Mouse (Mus musculus): ENCODE measurements at regions not wholly inside any gene's neighbourhood (a gene's known extent, or its start where the extent isn't known, plus 50 kb on each side); places are given as distances from the start of the nearest gene placed in this dataset.

- Histone ChIP-seq H3K36me3 (ENCODE audit: control insufficient read depth, insufficient read depth) (no peaks in the 10 kb centered on the region), H3ac (ENCODE audit: control insufficient read depth, insufficient read length) (no peak overlapping the region), H3K27me3 (ENCODE audit: control insufficient read depth, insufficient read depth, insufficient read length) (no peaks in the 10 kb centered on the region)
Measured at GRCm38 (mm10) chr15:36396791-36397190, 610.8 kb downstream of the Zfp706 start.

GRCm38 (mm10) chr15:36396245-36396644 lies 611.3 kb downstream of the Zfp706 start:
- Histone ChIP-seq H3K27me3 (ENCODE audit: control insufficient read depth, insufficient read depth, insufficient read length) (no peaks in the 10 kb centered on the region), H3K4me3 (no peak overlapping the region), H3K79me2 (ENCODE audit: control insufficient read depth, insufficient read depth) (no peaks in the 10 kb centered on the region), H3ac (ENCODE audit: control insufficient read depth, insufficient read length) (no peak overlapping the region), H3K4me2 (ENCODE audit: low read depth) (no peak overlapping the region), H3K36me3 (ENCODE audit: control insufficient read depth, insufficient read depth) (no peaks in the 10 kb centered on the region)
- no peak for TF ChIP-seq SRF (IDR thresholded peaks at IDR 0.05; ENCODE audit: control insufficient read depth, insufficient read length, low read depth)
- no peak for TF ChIP-seq TCF12 (IDR thresholded peaks at IDR 0.05; ENCODE audit: insufficient read depth, poor library complexity, severe bottlenecking)
- no peak for TF ChIP-seq E2F4 (IDR thresholded peaks at IDR 0.05; ENCODE audit: insufficient read depth)
- no peak for TF ChIP-seq CEBPB (IDR thresholded peaks at IDR 0.05; ENCODE audit: insufficient read depth, poor library complexity, severe bottlenecking)
- TF ChIP-seq REST (IDR thresholded peaks at IDR 0.05; ENCODE audit: insufficient read depth, insufficient read length) = no peak
- TF ChIP-seq USF1 (IDR thresholded peaks at IDR 0.05; ENCODE audit: low read depth) = no peak
- TF ChIP-seq MAX (IDR thresholded peaks at IDR 0.05; ENCODE audit: low read depth) = no peak
- TF ChIP-seq MYOD1 (IDR thresholded peaks at IDR 0.05; ENCODE audit: control insufficient read depth in 1 of 3, insufficient read length in 2 of 3, low read depth in 2 of 3) = no peak

More at GRCm38 (mm10) chr15:36396791-36397190, 610.8 kb downstream of the Zfp706 start:
- Histone ChIP-seq H3K4me3 (no peak overlapping the region), H3K4me2 (ENCODE audit: low read depth) (no peak overlapping the region), H3K79me2 (ENCODE audit: control insufficient read depth, insufficient read depth) (no peaks in the 10 kb centered on the region)
- TF ChIP-seq USF1 (IDR thresholded peaks at IDR 0.05; ENCODE audit: low read depth) (no peak), MAX (IDR thresholded peaks at IDR 0.05; ENCODE audit: low read depth) (no peak), MYOG (IDR thresholded peaks at IDR 0.05; ENCODE audit: control insufficient read depth in 1 of 3, insufficient read depth in 1 of 3, insufficient read length in 2 of 3, low read depth in 2 of 3) (no peak), TCF12 (IDR thresholded peaks at IDR 0.05; ENCODE audit: insufficient read depth, poor library complexity, severe bottlenecking) (no peak), E2F4 (IDR thresholded peaks at IDR 0.05; ENCODE audit: insufficient read depth) (no peak), TCF3 (IDR thresholded peaks at IDR 0.05; ENCODE audit: insufficient read length, low read depth) (no peak), POLR2A (IDR thresholded peaks at IDR 0.05; ENCODE audit: insufficient read length, low read depth) (no peak), POLR2AphosphoS2 (IDR thresholded peaks at IDR 0.05; ENCODE audit: insufficient read length, low read depth) (no peak), REST (IDR thresholded peaks at IDR 0.05; ENCODE audit: insufficient read depth, insufficient read length) (no peak), CEBPB (IDR thresholded peaks at IDR 0.05; ENCODE audit: insufficient read depth, poor library complexity, severe bottlenecking) (no peak), SRF (IDR thresholded peaks at IDR 0.05; ENCODE audit: control insufficient read depth, insufficient read length, low read depth) (no peak)

DNA sequence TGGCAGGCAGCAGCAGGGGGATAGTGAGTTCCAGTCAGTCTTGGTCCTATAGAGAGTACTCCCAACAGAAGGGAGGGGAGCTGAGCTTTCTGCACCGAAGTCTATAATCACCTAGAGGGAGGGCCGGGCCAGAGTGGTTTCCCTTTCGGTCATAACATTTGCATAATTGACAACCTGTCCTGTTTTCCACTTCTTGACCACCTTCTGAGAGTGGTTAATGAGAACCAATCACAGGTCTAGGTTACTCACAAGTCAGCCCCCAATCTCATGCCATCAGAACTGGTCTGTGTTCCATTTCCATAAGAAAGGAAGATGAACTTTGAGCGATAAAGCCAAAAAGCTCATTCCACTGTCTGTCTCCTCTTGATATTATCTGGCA lies 611.9 kb downstream of the Zfp706 start:
- TF ChIP-seq SRF (IDR thresholded peaks at IDR 0.05; ENCODE audit: control insufficient read depth, insufficient read length, low read depth) (no peak), MAX (IDR thresholded peaks at IDR 0.05; ENCODE audit: low read depth) (no peak), TCF12 (IDR thresholded peaks at IDR 0.05; ENCODE audit: insufficient read depth, poor library complexity, severe bottlenecking) (no peak), CEBPB (IDR thresholded peaks at IDR 0.05; ENCODE audit: insufficient read depth, poor library complexity, severe bottlenecking) (no peak), POLR2AphosphoS2 (IDR thresholded peaks at IDR 0.05; ENCODE audit: insufficient read length, low read depth) (no peak), MYOD1 (IDR thresholded peaks at IDR 0.05; ENCODE audit: control insufficient read depth in 1 of 3, insufficient read length in 2 of 3, low read depth in 2 of 3) (no peak), POLR2A (IDR thresholded peaks at IDR 0.05; ENCODE audit: insufficient read length, low read depth) (no peak), REST (IDR thresholded peaks at IDR 0.05; ENCODE audit: insufficient read depth, insufficient read length) (no peak), TCF3 (IDR thresholded peaks at IDR 0.05; ENCODE audit: insufficient read length, low read depth) (no peak), E2F4 (IDR thresholded peaks at IDR 0.05; ENCODE audit: insufficient read depth) (no peak), USF1 (IDR thresholded peaks at IDR 0.05; ENCODE audit: low read depth) (no peak), MYOG (IDR thresholded peaks at IDR 0.05; ENCODE audit: control insufficient read depth in 1 of 3, insufficient read depth in 1 of 3, insufficient read length in 2 of 3, low read depth in 2 of 3) (no peak)
- Histone ChIP-seq H3K36me3 (ENCODE audit: control insufficient read depth, insufficient read depth) (no peaks in the 10 kb centered on the region), H3K4me3 (no peak overlapping the region), H3ac (ENCODE audit: control insufficient read depth, insufficient read length) (no peak overlapping the region), H3K79me2 (ENCODE audit: control insufficient read depth, insufficient read depth) (no peaks in the 10 kb centered on the region), H3K4me2 (ENCODE audit: low read depth) (no peak overlapping the region), H3K27me3 (ENCODE audit: control insufficient read depth, insufficient read depth, insufficient read length) (peaks cover 4% of the 10 kb centered on the region)

GRCm38 (mm10) chr15:36394914-36395671 lies 612.5 kb downstream of the Zfp706 start:
- no peaks in the 10 kb centered on the region for H3K79me2 ChIP-seq (ENCODE audit: control insufficient read depth, insufficient read depth)

GRCm38 (mm10) chr15:36389775-36390174 lies 617.8 kb downstream of the Zfp706 start:
- H3K79me2 ChIP-seq (ENCODE audit: control insufficient read depth, insufficient read depth) = no peaks in the 10 kb centered on the region
- H3K27me3 ChIP-seq (ENCODE audit: control insufficient read depth, insufficient read depth, insufficient read length) = peaks cover 4% of the 10 kb centered on the region
- TF ChIP-seq POLR2AphosphoS2 (IDR thresholded peaks at IDR 0.05; ENCODE audit: insufficient read length, low read depth) (no peak), MAX (IDR thresholded peaks at IDR 0.05; ENCODE audit: low read depth) (no peak), CEBPB (IDR thresholded peaks at IDR 0.05; ENCODE audit: insufficient read depth, poor library complexity, severe bottlenecking) (no peak), E2F4 (IDR thresholded peaks at IDR 0.05; ENCODE audit: insufficient read depth) (no peak), MYOG (IDR thresholded peaks at IDR 0.05; ENCODE audit: control insufficient read depth in 1 of 3, insufficient read depth in 1 of 3, insufficient read length in 2 of 3, low read depth in 2 of 3) (no peak), USF1 (IDR thresholded peaks at IDR 0.05; ENCODE audit: low read depth) (no peak), TCF12 (IDR thresholded peaks at IDR 0.05; ENCODE audit: insufficient read depth, poor library complexity, severe bottlenecking) (no peak), TCF3 (IDR thresholded peaks at IDR 0.05; ENCODE audit: insufficient read length, low read depth) (no peak), POLR2A (IDR thresholded peaks at IDR 0.05; ENCODE audit: insufficient read length, low read depth) (no peak), REST (IDR thresholded peaks at IDR 0.05; ENCODE audit: insufficient read depth, insufficient read length) (no peak), SRF (IDR thresholded peaks at IDR 0.05; ENCODE audit: control insufficient read depth, insufficient read length, low read depth) (no peak)
- no peak overlapping the region for H3K4me3 ChIP-seq
- no peak overlapping the region for H3ac ChIP-seq (ENCODE audit: control insufficient read depth, insufficient read length)
- H3K36me3 ChIP-seq (ENCODE audit: control insufficient read depth, insufficient read depth) = no peaks in the 10 kb centered on the region
- no peak overlapping the region for H3K4me2 ChIP-seq (ENCODE audit: low read depth)

More at GRCm38 (mm10) chr15:36394914-36395671, 612.5 kb downstream of the Zfp706 start:
- peaks cover 4% of the 10 kb centered on the region for H3K27me3 ChIP-seq (ENCODE audit: control insufficient read depth, insufficient read depth, insufficient read length)
- H3ac ChIP-seq (ENCODE audit: control insufficient read depth, insufficient read length) = no peak overlapping the region
- H3K36me3 ChIP-seq (ENCODE audit: control insufficient read depth, insufficient read depth) = no peaks in the 10 kb centered on the region
- no peak overlapping the region for H3K4me2 ChIP-seq (ENCODE audit: low read depth)
- H3K4me3 ChIP-seq = no peak overlapping the region
- no peak for TF ChIP-seq POLR2AphosphoS2 (IDR thresholded peaks at IDR 0.05; ENCODE audit: insufficient read length, low read depth)
- TF ChIP-seq CEBPB (IDR thresholded peaks at IDR 0.05; ENCODE audit: insufficient read depth, poor library complexity, severe bottlenecking) = 0 out of 2 replicates have a peak, but pooled peaks have one; percentile 47

All from myocyte (in vitro differentiated cells).